Mouse (Mus musculus): Measurements from ENCODE around the gene Rbm24.

Gene Rbm24

GRCm38 (mm10) chr13:46438960-46439359 lies 20.7 kb downstream of the Rbm24 start:
- peak; percentile 9 for DNase-seq (ENCODE audit: low read depth)

- DNase-seq (ENCODE audit: low read depth) = no peak
Measured at GRCm38 (mm10) chr13:46444021-46444420, 25.8 kb downstream of the Rbm24 start.

DNA sequence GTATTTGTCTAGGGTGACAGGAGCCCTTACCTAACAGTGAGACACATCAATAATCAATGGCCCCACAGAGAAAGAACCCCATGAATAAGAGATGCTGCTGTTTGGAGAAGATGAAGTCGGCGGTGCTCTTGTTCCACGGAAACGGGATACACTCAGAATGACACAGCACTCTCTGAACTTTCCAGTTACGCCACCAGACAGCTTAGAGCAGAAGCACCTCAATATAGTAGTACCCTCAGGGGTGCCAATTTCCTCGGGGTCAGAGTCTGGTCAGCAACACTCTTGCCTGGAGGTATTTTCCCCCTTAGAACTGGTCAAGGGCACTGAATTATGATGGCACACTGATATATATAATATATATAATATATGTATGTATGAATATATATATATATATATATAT lies 27.8 kb downstream of the Rbm24 start:
- DNase-seq (ENCODE audit: low read depth) = no peak

- DNase-seq (ENCODE audit: low read depth) = no peak
Measured at GRCm38 (mm10) chr13:46448276-46448675, 30.0 kb downstream of the Rbm24 start.

DNA sequence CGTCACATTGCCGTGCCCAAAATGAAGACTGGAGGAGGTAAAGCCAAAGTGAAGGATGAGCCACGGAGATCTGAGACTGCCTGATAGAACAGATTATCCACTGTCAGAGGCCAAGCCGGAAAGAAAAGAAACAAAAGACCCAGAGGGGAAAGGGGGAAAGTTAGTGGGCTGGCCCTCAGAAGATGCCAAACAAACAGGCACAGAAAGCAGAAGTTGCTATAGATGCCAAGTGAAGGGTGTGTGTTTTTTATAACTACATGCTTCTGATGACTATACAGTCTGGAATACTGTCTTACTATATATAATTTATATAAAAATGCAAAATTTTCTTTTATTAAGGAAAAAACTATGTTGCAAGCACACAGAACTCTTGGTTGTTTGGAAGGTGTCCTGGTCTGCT lies 31.7 kb downstream of the Rbm24 start:
- DNase-seq (ENCODE audit: low read depth) = no peak

DNA sequence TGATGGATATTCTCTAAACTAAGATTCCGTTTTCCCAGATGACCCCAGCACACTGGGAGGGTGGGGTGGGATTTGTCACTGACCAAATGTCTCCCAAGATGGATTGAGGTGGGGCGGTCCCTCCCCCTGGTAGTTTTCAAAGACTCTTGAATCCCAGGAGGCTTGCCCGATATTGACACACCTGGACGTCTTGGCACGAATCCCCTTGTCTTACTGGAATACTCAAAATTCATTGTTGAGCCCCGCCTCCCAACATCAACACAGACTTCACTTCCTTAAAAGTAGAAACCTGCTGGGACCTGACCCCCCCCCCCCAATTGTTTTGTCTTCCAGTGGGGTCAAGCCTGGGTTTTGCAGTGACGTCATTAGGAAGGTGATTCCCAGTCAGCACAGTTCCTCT lies 32.4 kb downstream of the Rbm24 start:
- peak; percentile 8 for DNase-seq (ENCODE audit: low read depth)

DNA sequence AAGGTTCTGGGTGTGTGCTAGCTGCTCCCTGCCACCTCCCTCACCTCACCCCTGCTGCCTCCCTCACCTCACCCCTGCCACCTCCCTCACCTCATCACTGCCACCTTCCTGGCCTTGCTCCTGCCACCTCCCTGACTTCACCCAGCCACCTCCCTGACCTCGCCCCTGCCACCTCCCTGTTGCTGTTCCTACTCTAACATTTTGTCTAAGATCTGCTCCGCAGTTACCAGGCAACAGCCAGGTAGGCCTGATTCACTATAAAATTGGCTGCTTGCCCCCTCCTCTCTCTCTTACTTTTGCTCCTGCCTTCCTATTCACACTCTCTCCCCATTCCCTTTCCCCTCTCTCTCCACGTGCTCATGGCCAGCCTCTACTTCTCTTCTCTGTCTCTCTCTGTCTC lies 33.3 kb downstream of the Rbm24 start:
- no peak for DNase-seq (ENCODE audit: low read depth)

GRCm38 (mm10) chr13:46459546-46459945 lies 41.3 kb downstream of the Rbm24 start:
- DNase-seq (ENCODE audit: low read depth) = no peak

DNA sequence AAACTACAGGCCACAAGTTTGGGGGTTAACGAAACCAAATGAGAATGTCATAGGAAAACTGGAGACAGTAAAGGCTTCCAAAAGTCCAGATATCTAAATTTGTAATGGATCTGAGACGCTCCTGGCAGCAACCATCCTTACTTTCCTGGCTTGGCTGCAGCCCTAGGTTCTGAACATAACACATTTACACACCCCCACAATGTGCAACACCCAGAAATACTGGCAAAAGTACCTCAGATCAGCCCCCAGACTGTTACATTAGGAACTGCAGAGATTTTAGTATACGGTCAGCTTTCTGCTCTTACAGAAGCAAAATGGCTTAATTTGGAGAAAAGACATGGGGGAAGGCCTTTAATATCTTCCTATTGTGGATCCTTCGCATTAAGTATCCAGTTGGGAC lies 44.0 kb downstream of the Rbm24 start:
- no peak for DNase-seq (ENCODE audit: low read depth)

DNA sequence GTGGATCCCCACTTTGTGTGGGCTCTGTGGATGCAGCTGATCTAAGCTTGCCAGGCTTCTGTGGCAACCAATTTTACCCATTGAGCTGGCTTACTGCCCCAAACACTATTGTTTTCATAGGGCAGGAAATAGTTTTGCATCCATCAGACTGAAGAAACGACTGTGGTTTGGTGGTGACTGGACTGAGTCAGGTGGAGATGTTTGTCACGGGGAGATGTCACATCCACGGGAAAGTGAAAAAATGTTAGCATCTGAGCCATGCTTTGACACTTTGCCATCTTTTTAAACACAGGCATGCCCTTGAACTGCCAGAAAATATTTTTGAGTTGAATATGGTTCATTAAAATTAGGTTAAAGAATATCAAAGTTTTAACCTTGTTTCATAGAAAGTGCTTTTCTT lies 45.5 kb downstream of the Rbm24 start:
- DNase-seq (ENCODE audit: low read depth) = peak; percentile 33

- DNase-seq (ENCODE audit: low read depth) = no peak
Measured at GRCm38 (mm10) chr13:46468251-46468650, 50.0 kb downstream of the Rbm24 start.

DNA sequence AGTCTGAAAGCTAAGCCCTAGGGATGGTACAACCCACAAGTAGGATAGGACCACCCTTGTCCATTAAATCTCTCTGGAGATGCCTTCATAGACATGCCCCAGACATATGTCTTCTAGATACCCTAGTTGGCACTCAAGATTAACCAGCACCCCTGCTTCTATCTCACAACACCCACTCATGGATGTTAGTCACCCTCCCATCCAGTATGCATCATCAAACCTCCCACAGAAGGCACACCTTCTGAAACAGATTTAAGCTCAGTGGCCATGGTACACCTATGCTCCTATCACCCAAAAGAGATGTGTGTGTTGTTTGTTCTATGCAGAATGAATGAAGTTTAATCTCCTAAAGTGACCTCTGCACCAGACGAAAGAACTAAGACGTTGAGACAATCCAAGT lies 51.3 kb downstream of the Rbm24 start:
- no peak for DNase-seq (ENCODE audit: low read depth)
